Mouse (Mus musculus): ENCODE results near the gene Terb1. TPM values are rescaled to one million over a fixed set of nuclear protein-coding genes. Genes with fewer than 3 reads are reported as not detected.

Gene Terb1
- polyA plus RNA-seq (2015; fragmentation: Nextera tagmentation; extraction: Ambion mirVana): 0.16 and 0.25 TPM in 2 replicates

DNA sequence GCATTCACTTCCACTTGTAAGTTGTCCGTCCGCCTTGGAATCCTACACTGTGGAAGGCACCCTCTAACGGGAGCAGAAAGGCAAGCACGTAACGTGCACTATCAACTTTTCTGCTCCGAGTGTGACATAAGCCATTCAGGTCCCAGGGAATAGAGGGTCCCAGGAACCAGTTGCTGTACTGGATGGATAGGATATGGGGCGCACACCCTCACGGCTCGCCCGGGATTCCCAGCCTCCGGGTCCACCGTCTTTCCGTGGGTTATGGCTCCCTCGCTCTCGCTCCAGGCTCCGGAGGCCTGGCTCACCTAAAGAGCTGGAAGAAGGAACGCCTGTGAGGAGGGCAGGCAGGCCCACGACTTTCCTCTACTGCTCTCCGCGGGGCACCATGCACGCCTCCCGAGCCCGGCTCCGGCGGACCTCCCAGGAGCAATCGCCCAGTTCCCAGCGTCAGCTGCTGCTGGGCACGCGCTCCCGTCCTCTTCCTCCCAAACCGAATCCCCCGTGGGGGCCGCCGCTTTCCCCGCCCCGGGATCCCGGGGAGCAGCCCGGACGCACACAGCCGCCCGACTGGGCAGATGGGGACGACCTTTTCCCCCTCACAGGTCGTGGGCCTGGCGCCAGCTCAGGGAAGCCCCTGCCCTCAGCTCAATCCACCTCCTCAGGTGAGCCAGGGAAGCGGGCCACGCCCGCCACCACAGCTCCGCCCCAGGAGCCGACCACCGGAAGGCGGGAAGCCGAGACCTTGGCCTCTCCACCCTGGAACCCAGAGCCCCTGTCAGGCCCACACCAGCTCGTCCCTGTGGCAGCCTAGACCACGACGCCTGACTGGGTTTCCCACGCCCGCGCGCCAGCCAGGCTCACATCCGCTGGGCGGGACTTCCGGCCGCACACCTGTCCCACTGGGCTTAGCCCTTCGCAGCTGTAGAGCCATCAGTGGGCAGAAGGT lies at the start of gene Terb1:
Terb1 (minus strand) TSS at position 850 of the 946 bp plus-strand sequence.
- H3K9ac ChIP-seq (replicated peaks; ENCODE audit: low read depth, low read length): peak within 1 kb of the TSS; percentile 76
- peaks cover 6% of the 10 kb centered on the region; the same call in 1 of the 2 replicates for H3K36me3 ChIP-seq (ENCODE audit: control insufficient read depth, insufficient read depth)
- 3% methylated on average over 64 of the region's 64 CpGs for WGBS
- ATAC-seq: peak; percentile 84
- no peak within 1 kb of the TSS for H3K27ac ChIP-seq (ENCODE audit: low read length)
- H3K27me3 ChIP-seq (replicated peaks; ENCODE audit: control insufficient read depth, insufficient read depth, low read length): no peaks in the 10 kb centered on the region
- peaks cover 10% of the 10 kb centered on the region for H3K4me1 ChIP-seq (replicated peaks; ENCODE audit: control insufficient read depth, insufficient read depth, low read length)
- H3K9me3 ChIP-seq (ENCODE audit: control insufficient read depth, low read length): no peaks in the 10 kb centered on the region
- peak within 1 kb of the TSS; percentile 98 for H3K4me2 ChIP-seq (ENCODE audit: low read length)
- peak within 1 kb of the TSS; percentile 56 for H3K4me3 ChIP-seq (replicated peaks; ENCODE audit: low read length)

DNA sequence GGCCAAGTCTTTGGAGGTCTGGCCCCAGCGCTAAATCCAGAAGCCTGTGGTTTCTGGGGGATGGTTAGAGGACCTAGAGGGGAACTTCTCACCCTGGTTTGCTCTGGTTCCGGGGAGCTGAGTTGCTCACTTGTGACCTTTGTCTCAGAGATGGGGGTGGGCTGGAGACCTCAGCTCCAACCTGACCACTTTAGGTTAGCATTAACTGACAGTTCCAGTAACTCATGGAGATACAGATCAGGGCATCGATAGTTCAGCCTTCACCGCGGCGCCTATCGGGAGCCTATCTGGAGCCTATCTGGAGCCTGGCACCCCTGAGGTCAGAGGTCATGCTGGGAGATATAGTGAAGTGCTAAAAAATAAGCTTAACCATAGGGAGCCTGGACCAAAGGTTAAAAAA lies 47.5 kb upstream of the Terb1 start:
- H3K27ac ChIP-seq (ENCODE audit: low read length): no peak overlapping the region
- no peaks in the 10 kb centered on the region for H3K36me3 ChIP-seq (ENCODE audit: control insufficient read depth, insufficient read depth)
- 86% methylated on average over 7 of the region's 7 CpGs for WGBS
- no peak overlapping the region for H3K4me3 ChIP-seq (replicated peaks; ENCODE audit: low read length)
- H3K4me2 ChIP-seq (ENCODE audit: low read length): no peak overlapping the region
- H3K4me1 ChIP-seq (replicated peaks; ENCODE audit: control insufficient read depth, insufficient read depth, low read length): no peaks in the 10 kb centered on the region
- no peaks in the 10 kb centered on the region for H3K27me3 ChIP-seq (replicated peaks; ENCODE audit: control insufficient read depth, insufficient read depth, low read length)
- no peak for ATAC-seq
- H3K9me3 ChIP-seq (ENCODE audit: control insufficient read depth, low read length): no peaks in the 10 kb centered on the region
- H3K9ac ChIP-seq (replicated peaks; ENCODE audit: low read depth, low read length): no peak overlapping the region

DNA sequence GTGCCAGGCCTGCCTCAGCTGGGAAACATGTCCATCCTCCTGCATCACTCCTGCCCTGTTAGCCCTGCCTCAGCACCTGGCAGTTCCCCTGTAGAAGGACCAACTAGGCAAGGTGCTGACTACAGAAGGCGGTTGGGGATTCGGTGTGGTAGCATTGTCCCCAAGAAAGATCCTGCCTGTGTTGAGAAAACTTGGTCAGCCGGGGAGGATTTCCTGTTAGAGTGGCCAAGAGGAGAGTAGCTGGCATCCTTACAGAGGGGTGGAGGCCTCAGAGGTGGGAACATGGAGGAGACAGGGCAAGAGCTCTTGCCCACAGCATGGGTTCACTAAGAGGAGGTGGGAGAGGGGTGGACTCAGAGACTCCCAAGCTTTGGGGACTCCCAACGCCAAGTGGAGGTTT lies 45.5 kb upstream of the Terb1 start:
- ATAC-seq: no peak
- WGBS: 91% methylated on average over 4 of the region's 4 CpGs

DNA sequence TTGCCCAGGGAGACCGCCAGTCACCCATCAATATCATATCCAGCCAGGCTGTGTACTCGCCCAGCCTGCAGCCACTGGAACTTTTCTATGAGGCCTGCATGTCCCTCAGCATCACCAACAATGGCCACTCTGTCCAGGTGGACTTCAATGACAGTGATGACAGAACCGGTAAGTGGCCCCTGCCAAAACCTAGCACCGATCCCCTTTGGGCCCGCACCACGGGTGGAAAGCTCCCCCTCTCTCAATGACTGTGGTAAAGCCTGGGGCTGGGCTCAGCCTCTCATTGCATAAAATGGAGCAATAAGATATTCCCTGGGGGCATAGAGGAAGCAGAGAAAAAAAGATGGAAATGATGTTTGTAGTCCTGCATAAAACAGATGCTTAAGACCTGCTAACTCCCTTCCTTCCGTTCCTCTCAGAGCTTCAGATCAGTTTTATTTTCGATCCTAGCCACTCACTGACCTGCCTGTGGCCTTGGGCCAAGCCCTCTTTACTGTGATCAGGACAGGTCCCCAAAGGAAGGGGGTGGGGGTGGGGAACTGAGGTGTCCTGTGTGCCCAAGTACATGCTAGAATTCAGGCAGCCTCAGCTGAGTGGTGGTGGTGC lies 33.8 kb upstream of the Terb1 start:
- H3K27ac ChIP-seq (ENCODE audit: low read length): no peak overlapping the region
- H3K9ac ChIP-seq (replicated peaks; ENCODE audit: low read depth, low read length): no peak overlapping the region
- H3K4me3 ChIP-seq (replicated peaks; ENCODE audit: low read length): no peak overlapping the region
- H3K4me1 ChIP-seq (replicated peaks; ENCODE audit: control insufficient read depth, insufficient read depth, low read length): peaks cover 16% of the 10 kb centered on the region
- no peak overlapping the region for H3K4me2 ChIP-seq (ENCODE audit: low read length)
- no peaks in the 10 kb centered on the region for H3K36me3 ChIP-seq (ENCODE audit: control insufficient read depth, insufficient read depth)
- H3K9me3 ChIP-seq (ENCODE audit: control insufficient read depth, low read length): no peaks in the 10 kb centered on the region
- H3K27me3 ChIP-seq (replicated peaks; ENCODE audit: control insufficient read depth, insufficient read depth, low read length): peaks cover 39% of the 10 kb centered on the region
- no peak for ATAC-seq
- WGBS: 82% methylated on average over 8 of the region's 8 CpGs

More for the DNA sequence above, 45.5 kb upstream of the Terb1 start:
- Histone ChIP-seq H3K4me3 (replicated peaks; ENCODE audit: low read length) (no peak overlapping the region), H3K27me3 (replicated peaks; ENCODE audit: control insufficient read depth, insufficient read depth, low read length) (no peaks in the 10 kb centered on the region), H3K27ac (ENCODE audit: low read length) (no peak overlapping the region), H3K9ac (replicated peaks; ENCODE audit: low read depth, low read length) (no peak overlapping the region), H3K9me3 (ENCODE audit: control insufficient read depth, low read length) (no peaks in the 10 kb centered on the region), H3K4me1 (replicated peaks; ENCODE audit: control insufficient read depth, insufficient read depth, low read length) (no peaks in the 10 kb centered on the region), H3K4me2 (ENCODE audit: low read length) (no peak overlapping the region), H3K36me3 (ENCODE audit: control insufficient read depth, insufficient read depth) (no peaks in the 10 kb centered on the region)

DNA sequence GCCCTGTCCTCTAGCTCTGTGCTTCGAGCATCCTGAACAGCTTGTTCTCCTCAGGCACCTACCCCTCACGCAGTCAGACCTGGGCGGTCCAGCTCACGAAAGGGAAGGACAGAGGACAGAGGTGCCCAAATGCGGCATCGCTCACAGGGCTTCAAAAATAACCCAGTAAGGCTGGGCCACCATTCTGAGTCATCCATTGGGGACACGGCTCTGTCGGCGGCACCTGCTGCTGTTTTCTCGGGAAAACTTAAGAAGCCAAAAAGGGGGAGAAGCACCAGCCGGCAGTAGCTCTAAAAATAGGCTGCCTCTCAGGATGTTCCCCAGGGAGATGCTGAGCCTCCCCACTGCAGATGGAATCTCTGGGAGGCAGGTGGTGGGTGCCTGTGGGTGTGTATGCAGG lies 32.5 kb upstream of the Terb1 start:
- no peak for ATAC-seq
- H3K4me3 ChIP-seq (replicated peaks; ENCODE audit: low read length): no peak overlapping the region
- peaks cover 16% of the 10 kb centered on the region for H3K4me1 ChIP-seq (replicated peaks; ENCODE audit: control insufficient read depth, insufficient read depth, low read length)
- H3K27me3 ChIP-seq (replicated peaks; ENCODE audit: control insufficient read depth, insufficient read depth, low read length): peaks cover 39% of the 10 kb centered on the region
- 7% methylated on average over 11 of the region's 11 CpGs for WGBS
- H3K9ac ChIP-seq (replicated peaks; ENCODE audit: low read depth, low read length): 0 out of 2 replicates have a peak overlapping the region, but pooled peaks have one; percentile 5
- no peaks in the 10 kb centered on the region for H3K36me3 ChIP-seq (ENCODE audit: control insufficient read depth, insufficient read depth)
- H3K9me3 ChIP-seq (ENCODE audit: control insufficient read depth, low read length): no peaks in the 10 kb centered on the region
- H3K4me2 ChIP-seq (ENCODE audit: low read length): no peak overlapping the region
- no peak overlapping the region for H3K27ac ChIP-seq (ENCODE audit: low read length)

DNA sequence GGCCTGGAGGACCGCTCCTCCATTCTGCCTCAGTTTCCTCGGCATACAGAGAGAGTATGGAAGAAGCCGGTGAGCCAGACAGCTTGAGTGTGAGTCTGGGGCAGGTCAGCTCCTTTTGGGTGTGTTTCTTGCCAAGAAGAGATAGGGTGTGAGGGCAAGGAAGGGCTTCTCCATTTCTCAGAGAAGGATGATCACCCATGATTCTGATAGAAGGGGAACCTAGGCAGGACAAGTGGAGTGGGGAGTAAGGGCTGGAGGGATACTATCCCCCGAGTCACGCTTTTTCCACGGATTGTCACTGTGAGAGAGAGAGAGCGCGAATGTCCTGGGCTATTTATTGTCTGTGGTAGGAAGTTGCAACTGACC lies 31.8 kb upstream of the Terb1 start:
- ATAC-seq: no peak
- H3K4me1 ChIP-seq (replicated peaks; ENCODE audit: control insufficient read depth, insufficient read depth, low read length): peaks cover 16% of the 10 kb centered on the region
- 5% methylated on average over 8 of the region's 8 CpGs for WGBS
- no peaks in the 10 kb centered on the region for H3K36me3 ChIP-seq (ENCODE audit: control insufficient read depth, insufficient read depth)
- H3K9me3 ChIP-seq (ENCODE audit: control insufficient read depth, low read length): no peaks in the 10 kb centered on the region
- no peak overlapping the region for H3K27ac ChIP-seq (ENCODE audit: low read length)
- H3K4me3 ChIP-seq (replicated peaks; ENCODE audit: low read length): peak overlapping the region; percentile 53
- peak overlapping the region; percentile 51 for H3K9ac ChIP-seq (replicated peaks; ENCODE audit: low read depth, low read length)
- H3K27me3 ChIP-seq (replicated peaks; ENCODE audit: control insufficient read depth, insufficient read depth, low read length): peaks cover 39% of the 10 kb centered on the region
- peak overlapping the region; percentile 94 for H3K4me2 ChIP-seq (ENCODE audit: low read length)

DNA sequence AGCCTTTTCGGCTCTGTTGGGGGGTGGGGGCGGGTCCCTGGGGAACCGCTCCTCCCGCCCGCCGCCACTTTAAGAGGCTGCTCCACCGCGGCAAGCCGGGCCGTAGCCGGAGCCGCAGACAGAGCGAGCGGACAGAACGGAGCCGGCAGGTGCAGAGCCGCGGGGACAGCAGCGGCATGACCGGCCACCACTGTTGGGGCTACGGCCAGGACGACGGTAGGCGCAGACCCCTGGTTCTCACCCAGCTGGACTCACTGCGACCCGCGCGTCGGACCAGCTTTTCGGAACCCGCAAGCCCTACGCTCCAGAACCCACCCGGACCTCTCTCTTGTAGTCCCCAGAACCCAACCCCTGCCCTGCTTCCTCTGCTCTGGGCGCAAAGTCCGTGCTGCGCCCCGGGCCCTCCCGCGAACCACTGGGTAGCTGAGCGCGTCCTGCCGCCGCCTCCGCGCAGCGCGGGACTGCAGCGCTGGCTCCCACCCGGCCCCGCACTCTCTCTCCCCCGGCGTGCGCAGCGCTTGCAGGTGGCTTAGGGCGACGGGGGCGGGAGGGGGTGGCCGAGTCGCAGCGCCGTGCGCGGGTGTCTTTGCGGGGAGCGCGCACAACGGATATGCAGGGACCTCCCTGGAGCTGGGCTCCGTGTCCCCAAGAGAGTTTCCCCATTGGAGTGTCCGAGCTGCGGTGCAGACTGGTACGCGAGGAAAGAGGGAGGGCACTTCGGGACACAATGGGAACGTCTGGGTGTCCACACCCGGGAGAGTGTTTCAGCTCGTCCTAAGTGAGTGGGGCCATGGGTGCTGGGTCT lies 31.2 kb upstream of the Terb1 start:
- WGBS: under 1% methylated on average over 71 of the region's 76 CpGs
- peaks cover 39% of the 10 kb centered on the region for H3K27me3 ChIP-seq (replicated peaks; ENCODE audit: control insufficient read depth, insufficient read depth, low read length)
- no peak overlapping the region for H3K27ac ChIP-seq (ENCODE audit: low read length)
- H3K36me3 ChIP-seq (ENCODE audit: control insufficient read depth, insufficient read depth): no peaks in the 10 kb centered on the region
- peak overlapping the region; percentile 53 for H3K4me3 ChIP-seq (replicated peaks; ENCODE audit: low read length)
- H3K4me1 ChIP-seq (replicated peaks; ENCODE audit: control insufficient read depth, insufficient read depth, low read length): peaks cover 16% of the 10 kb centered on the region
- peak overlapping the region; percentile 51 for H3K9ac ChIP-seq (replicated peaks; ENCODE audit: low read depth, low read length)
- ATAC-seq: peak; percentile 72
- no peaks in the 10 kb centered on the region for H3K9me3 ChIP-seq (ENCODE audit: control insufficient read depth, low read length)
- peak overlapping the region; percentile 94 for H3K4me2 ChIP-seq (ENCODE audit: low read length)

DNA sequence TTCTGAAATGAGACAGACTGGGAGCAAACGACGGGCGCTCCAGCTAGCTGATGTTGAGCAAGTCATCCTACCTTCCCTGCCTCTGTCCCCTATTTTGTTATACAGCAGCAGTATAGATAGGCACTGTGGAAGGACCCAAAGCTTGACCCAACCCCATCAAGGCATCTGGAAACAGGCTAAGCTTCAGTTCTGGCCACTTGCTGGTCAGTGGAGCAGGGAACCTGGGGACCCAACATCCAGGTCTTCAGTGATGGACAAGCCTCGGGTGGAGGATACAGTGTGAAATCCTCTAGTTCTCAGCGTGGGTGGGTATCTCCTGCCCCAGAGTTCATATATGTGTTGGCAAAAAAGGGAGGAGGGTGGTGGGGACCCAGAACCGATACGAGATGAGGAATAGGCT lies 30.5 kb upstream of the Terb1 start:
- Histone ChIP-seq H3K27me3 (replicated peaks; ENCODE audit: control insufficient read depth, insufficient read depth, low read length) (peaks cover 39% of the 10 kb centered on the region), H3K9me3 (ENCODE audit: control insufficient read depth, low read length) (no peaks in the 10 kb centered on the region), H3K4me3 (replicated peaks; ENCODE audit: low read length) (peak overlapping the region; percentile 53), H3K9ac (replicated peaks; ENCODE audit: low read depth, low read length) (no peak overlapping the region; the same call in 1 of the 2 replicates), H3K4me2 (ENCODE audit: low read length) (peak overlapping the region; percentile 94), H3K27ac (ENCODE audit: low read length) (no peak overlapping the region), H3K4me1 (replicated peaks; ENCODE audit: control insufficient read depth, insufficient read depth, low read length) (peaks cover 18% of the 10 kb centered on the region), H3K36me3 (ENCODE audit: control insufficient read depth, insufficient read depth) (no peaks in the 10 kb centered on the region)
- ATAC-seq: no peak
- WGBS: 37% methylated on average over 7 of the region's 7 CpGs

DNA sequence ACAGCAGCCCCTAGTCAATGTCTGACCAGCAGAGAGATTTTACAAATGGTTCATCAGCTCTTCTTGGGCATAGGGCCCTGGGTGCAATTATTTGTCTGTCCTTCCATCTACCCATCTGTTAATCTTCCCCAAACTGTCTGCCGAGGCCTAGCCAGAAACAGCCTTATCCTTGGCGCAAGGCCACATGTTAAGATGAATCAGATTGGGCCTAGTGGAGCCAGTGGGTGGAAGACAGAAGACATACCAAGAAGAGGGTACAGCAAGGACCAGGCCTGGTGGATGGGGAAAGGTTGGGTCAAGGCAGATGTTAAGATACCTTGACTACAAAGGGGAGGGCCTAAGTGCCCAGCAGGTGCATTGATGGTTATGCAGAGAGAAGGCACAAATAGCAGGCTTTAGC lies 29.9 kb upstream of the Terb1 start:
- Histone ChIP-seq H3K4me2 (ENCODE audit: low read length) (no peak overlapping the region), H3K4me1 (replicated peaks; ENCODE audit: control insufficient read depth, insufficient read depth, low read length) (peaks cover 24% of the 10 kb centered on the region), H3K27me3 (replicated peaks; ENCODE audit: control insufficient read depth, insufficient read depth, low read length) (peaks cover 39% of the 10 kb centered on the region), H3K4me3 (replicated peaks; ENCODE audit: low read length) (no peak overlapping the region), H3K9me3 (ENCODE audit: control insufficient read depth, low read length) (no peaks in the 10 kb centered on the region), H3K27ac (ENCODE audit: low read length) (no peak overlapping the region), H3K36me3 (ENCODE audit: control insufficient read depth, insufficient read depth) (no peaks in the 10 kb centered on the region), H3K9ac (replicated peaks; ENCODE audit: low read depth, low read length) (no peak overlapping the region)
- WGBS: 75% methylated on average over 2 of the region's 2 CpGs
- ATAC-seq: no peak

Data from forebrain, embryonic 16.5 days (tissue).